Mouse (Mus musculus) T-helper 2 cell (primary cell): ENCODE data around the gene Ppp2r5b.

Experiments
- in situ Hi-C: fragments of 300-600 bp; cut with MboI, MseI; formaldehyde crosslinking; loops from one replicate; pipeline ENCODE4 v1.15.1; 2025; ENCODE audit warnings: high pct_unique_total_duplicates

Gene Ppp2r5b

GRCm38 (mm10) chr19:6238740-6239139, 3.1 kb upstream of the Ppp2r5b start:
- in situ Hi-C loops: loop anchor here (10.0 kb wide), 1 partner anchor 254 kb away; the partner anchor contains the start of gene Slc22a20

- in situ Hi-C loops: loop anchor here (10.0 kb wide), 1 partner anchor 252 kb away; the partner anchor contains the start of gene Slc22a20
Measured at GRCm38 (mm10) chr19:6236842-6237241, 1.2 kb upstream of the Ppp2r5b start.

GRCm38 (mm10) chr19:6236053-6236441, 375 bp upstream of the Ppp2r5b start:
- in situ Hi-C loops: loop anchor here (10.0 kb wide), 1 partner anchor 251 kb away; the partner anchor contains the start of gene Slc22a20

- in situ Hi-C loops: loop anchor here (10.0 kb wide), 1 partner anchor 250 kb away; the partner anchor contains the start of gene Slc22a20
Measured at GRCm38 (mm10) chr19:6234337-6235083, 1.2 kb downstream of the Ppp2r5b start.

GRCm38 (mm10) chr19:6233647-6234046, 2.0 kb downstream of the Ppp2r5b start:
- in situ Hi-C loops: loop anchor here (10.0 kb wide), 1 partner anchor 249 kb away; the partner anchor contains the start of gene Slc22a20

- in situ Hi-C loops: loop anchor here (10.0 kb wide), 1 partner anchor 246 kb away; the partner anchor contains the start of gene Slc22a20
Measured at GRCm38 (mm10) chr19:6231036-6231435, 4.6 kb downstream of the Ppp2r5b start.

- in situ Hi-C loops: loop anchor here (10.0 kb wide), 1 partner anchor 246 kb away; the partner anchor contains the start of gene Slc22a20
Measured at GRCm38 (mm10) chr19:6230411-6230810, 5.3 kb downstream of the Ppp2r5b start.

- in situ Hi-C loops: loop anchor here (5.0 kb wide), 1 partner anchor 604 kb away; no protein-coding TSS in a partner anchor
Measured at GRCm38 (mm10) chr19:6227864-6228263, 7.8 kb downstream of the Ppp2r5b start.

GRCm38 (mm10) chr19:6226763-6227162, 8.9 kb downstream of the Ppp2r5b start:
- in situ Hi-C loops: loop anchor here (5.0 kb wide), 1 partner anchor 606 kb away; no protein-coding TSS in a partner anchor

GRCm38 (mm10) chr19:6226135-6226534, 9.5 kb downstream of the Ppp2r5b start, which contains the start of gene Gpha2:
Gpha2 (plus strand) TSS chr19:6226380.
- in situ Hi-C loops: loop anchor here (5.0 kb wide), 1 partner anchor 606 kb away; no protein-coding TSS in a partner anchor

GRCm38 (mm10) chr19:6218606-6219005, 17.1 kb downstream of the Ppp2r5b start:
- in situ Hi-C loops: no loop called here

GRCm38 (mm10) chr19:6216046-6216705, 19.5 kb downstream of the Ppp2r5b start:
- in situ Hi-C loops: no loop called here

GRCm38 (mm10) chr19:6206716-6207115, 29.0 kb downstream of the Ppp2r5b start:
- in situ Hi-C loops: no loop called here

- in situ Hi-C loops: loop anchor here (5.0 kb wide), 1 partner anchor 52 kb away; no protein-coding TSS in a partner anchor
Measured at GRCm38 (mm10) chr19:6204265-6204664, 31.4 kb downstream of the Ppp2r5b start.

- in situ Hi-C loops: no loop called here
Measured at GRCm38 (mm10) chr19:6184131-6184530, 51.5 kb downstream of the Ppp2r5b start, which contains the start of gene Majin. Majin (plus strand) TSS chr19:6184388.

GRCm38 (mm10) chr19:6182534-6182933, 53.1 kb downstream of the Ppp2r5b start:
- in situ Hi-C loops: no loop called here

GRCm38 (mm10) chr19:6181629-6182028, 54.0 kb downstream of the Ppp2r5b start:
- in situ Hi-C loops: no loop called here

- in situ Hi-C loops: loop anchor here (5.0 to 10.0 kb wide), 2 partner anchors 324 to 996 kb away; no protein-coding TSS in a partner anchor
Measured at GRCm38 (mm10) chr19:6178775-6179174, 56.9 kb downstream of the Ppp2r5b start.
